Mouse (Mus musculus): ENCODE data around the gene Leng1. TPM values are rescaled to one million over a fixed set of nuclear protein-coding genes. Genes with fewer than 3 reads are reported as not detected.

Leng1 gene
- polyA plus RNA-seq, 1 experiment from 2014 or later: 19.0 TPM

GRCm38 (mm10) chr7:3645488-3646025, 20.1 kb downstream of the Leng1 start:
- Histone ChIP-seq H3K27me3 (no peaks in the 10 kb centered on the region), H3K9me3 (no peaks in the 10 kb centered on the region), H3K36me3 (peaks cover 42% of the 10 kb centered on the region), H3K4me2 (replicated peaks) (peak overlapping the region; percentile 89), H3K4me1 (peaks cover 38% of the 10 kb centered on the region), H3K9ac (peak overlapping the region; percentile 99), H3K27ac (peak overlapping the region; percentile 97), H3K4me3 (peak overlapping the region; percentile 98)
- WGBS: under 1% methylated on average over 55 of the region's 58 CpGs
- ATAC-seq (ENCODE audit: low FRiP score, low read depth): peak; percentile 7; the same call in 1 of the 2 replicates

GRCm38 (mm10) chr7:3644672-3645487, 20.8 kb downstream of the Leng1 start, which contains the start of gene Cnot3:
Gene Cnot3 (plus strand): TSS chr7:3645268.
- Histone ChIP-seq H3K4me2 (replicated peaks) (peak within 1 kb of the TSS; percentile 89), H3K4me1 (peaks cover 38% of the 10 kb centered on the region), H3K9me3 (no peaks in the 10 kb centered on the region), H3K27ac (peak within 1 kb of the TSS; percentile 97), H3K9ac (peak within 1 kb of the TSS; percentile 99), H3K36me3 (peaks cover 42% of the 10 kb centered on the region), H3K4me3 (peak within 1 kb of the TSS; percentile 98), H3K27me3 (no peaks in the 10 kb centered on the region)
- WGBS: under 1% methylated on average over 58 of the region's 58 CpGs
- peak; percentile 98 for ATAC-seq (ENCODE audit: low FRiP score, low read depth)

GRCm38 (mm10) chr7:3644348-3644671, 21.3 kb downstream of the Leng1 start:
- ATAC-seq (ENCODE audit: low FRiP score, low read depth): no peak
- no peaks in the 10 kb centered on the region for H3K27me3 ChIP-seq
- H3K4me2 ChIP-seq (replicated peaks): peak overlapping the region; percentile 64
- 0 out of 2 replicates have a peak overlapping the region, but pooled peaks have one; percentile 43 for H3K9ac ChIP-seq
- no peaks in the 10 kb centered on the region for H3K9me3 ChIP-seq
- peaks cover 38% of the 10 kb centered on the region for H3K4me1 ChIP-seq
- H3K36me3 ChIP-seq: peaks cover 44% of the 10 kb centered on the region
- no peak overlapping the region for H3K27ac ChIP-seq
- H3K4me3 ChIP-seq: peak overlapping the region; percentile 98
- under 1% methylated on average over 11 of the region's 11 CpGs for WGBS

GRCm38 (mm10) chr7:3643843-3644242, 21.8 kb downstream of the Leng1 start:
- 17% methylated on average over 9 of the region's 9 CpGs for WGBS
- peaks cover 49% of the 10 kb centered on the region for H3K36me3 ChIP-seq
- peak overlapping the region; percentile 43; the same call in 1 of the 2 replicates for H3K9ac ChIP-seq
- no peak for ATAC-seq (ENCODE audit: low FRiP score, low read depth)
- no peaks in the 10 kb centered on the region for H3K27me3 ChIP-seq
- H3K4me1 ChIP-seq: peaks cover 35% of the 10 kb centered on the region
- no peaks in the 10 kb centered on the region for H3K9me3 ChIP-seq
- H3K4me3 ChIP-seq: peak overlapping the region; percentile 98
- H3K27ac ChIP-seq: no peak overlapping the region
- peak overlapping the region; percentile 64 for H3K4me2 ChIP-seq (replicated peaks)

- H3K4me2 ChIP-seq (replicated peaks): peak overlapping the region; percentile 64
- H3K9ac ChIP-seq: no peak overlapping the region
- H3K9me3 ChIP-seq: no peaks in the 10 kb centered on the region
- WGBS: 72% methylated on average over 5 of the region's 5 CpGs
- H3K4me1 ChIP-seq: peaks cover 31% of the 10 kb centered on the region
- ATAC-seq (ENCODE audit: low FRiP score, low read depth): no peak
- no peaks in the 10 kb centered on the region for H3K27me3 ChIP-seq
- H3K27ac ChIP-seq: no peak overlapping the region
- H3K4me3 ChIP-seq: peak overlapping the region; percentile 98
- H3K36me3 ChIP-seq: peaks cover 52% of the 10 kb centered on the region
Observed at GRCm38 (mm10) chr7:3643412-3643811, 22.2 kb downstream of the Leng1 start.

GRCm38 (mm10) chr7:3630478-3630815, 35.2 kb downstream of the Leng1 start:
- no peak for ATAC-seq (ENCODE audit: low FRiP score, low read depth)
- peaks cover 55% of the 10 kb centered on the region for H3K36me3 ChIP-seq

GRCm38 (mm10) chr7:3629543-3630477, 35.8 kb downstream of the Leng1 start, which contains the start of the genes Tfpt and Prpf31:
Gene Tfpt (minus strand): TSS chr7:3629929.
Gene Prpf31 (plus strand): TSS chr7:3629985.
- Histone ChIP-seq H3K36me3 (peaks cover 53% of the 10 kb centered on the region), H3K27me3 (no peaks in the 10 kb centered on the region)

More at GRCm38 (mm10) chr7:3630478-3630815, 35.2 kb downstream of the Leng1 start:
- Histone ChIP-seq H3K4me1 (peaks cover 23% of the 10 kb centered on the region), H3K9ac (peak overlapping the region; percentile 90), H3K9me3 (no peaks in the 10 kb centered on the region), H3K4me2 (replicated peaks) (peak overlapping the region; percentile 99), H3K4me3 (peak overlapping the region; percentile 74), H3K27me3 (no peaks in the 10 kb centered on the region), H3K27ac (no peak overlapping the region)
- 58% methylated on average over 3 of the region's 3 CpGs for WGBS

GRCm38 (mm10) chr7:3629030-3629429, 36.6 kb downstream of the Leng1 start:
- H3K9ac ChIP-seq: peak overlapping the region; percentile 90
- H3K36me3 ChIP-seq: peaks cover 53% of the 10 kb centered on the region
- peaks cover 23% of the 10 kb centered on the region for H3K4me1 ChIP-seq
- H3K4me3 ChIP-seq: peak overlapping the region; percentile 74
- no peaks in the 10 kb centered on the region for H3K9me3 ChIP-seq
- ATAC-seq (ENCODE audit: low FRiP score, low read depth): peak; percentile 38
- no peaks in the 10 kb centered on the region for H3K27me3 ChIP-seq
- 26% methylated on average over 4 of the region's 4 CpGs for WGBS
- H3K27ac ChIP-seq: no peak overlapping the region
- H3K4me2 ChIP-seq (replicated peaks): peak overlapping the region; percentile 99

More at GRCm38 (mm10) chr7:3629543-3630477, 35.8 kb downstream of the Leng1 start, which contains the start of the genes Tfpt and Prpf31:
- peak; percentile 91 for ATAC-seq (ENCODE audit: low FRiP score, low read depth)
- Histone ChIP-seq H3K27ac (peak within 1 kb of the TSS; percentile 79; the same call in 1 of the 2 replicates), H3K4me3 (peak within 1 kb of the TSS; percentile 74), H3K9me3 (no peaks in the 10 kb centered on the region), H3K4me1 (peaks cover 23% of the 10 kb centered on the region), H3K4me2 (replicated peaks) (peak within 1 kb of the TSS; percentile 99), H3K9ac (peak within 1 kb of the TSS; percentile 90)
- 2% methylated on average over 47 of the region's 47 CpGs for WGBS

GRCm38 (mm10) chr7:3617242-3617995, 48.2 kb downstream of the Leng1 start, which contains the start of gene Ndufa3:
Gene Ndufa3 (plus strand): TSS chr7:3617373.
- Histone ChIP-seq H3K9ac (peak within 1 kb of the TSS; percentile 91), H3K4me2 (replicated peaks) (peak within 1 kb of the TSS; percentile 88), H3K27me3 (no peaks in the 10 kb centered on the region), H3K4me3 (peak within 1 kb of the TSS; percentile 83), H3K4me1 (peaks cover 9% of the 10 kb centered on the region; the same call in 1 of the 2 replicates), H3K9me3 (no peaks in the 10 kb centered on the region), H3K27ac (peak within 1 kb of the TSS; percentile 67), H3K36me3 (peaks cover 34% of the 10 kb centered on the region)
- under 1% methylated on average over 32 of the region's 32 CpGs for WGBS
- peak; percentile 96 for ATAC-seq (ENCODE audit: low FRiP score, low read depth)

GRCm38 (mm10) chr7:3616389-3617241, 49.0 kb downstream of the Leng1 start:
- WGBS: 43% methylated on average over 6 of the region's 6 CpGs
- Histone ChIP-seq H3K9ac (no peak overlapping the region; the same call in 1 of the 2 replicates), H3K27ac (no peak overlapping the region), H3K4me2 (replicated peaks) (peak overlapping the region; percentile 88), H3K36me3 (peaks cover 26% of the 10 kb centered on the region), H3K9me3 (no peaks in the 10 kb centered on the region), H3K4me3 (peak overlapping the region; percentile 83), H3K27me3 (no peaks in the 10 kb centered on the region), H3K4me1 (peaks cover 9% of the 10 kb centered on the region; the same call in 1 of the 2 replicates)
- ATAC-seq (ENCODE audit: low FRiP score, low read depth): no peak
